In genomic region chr9:65535789-65536469, GRCm38 (mm10) we compare ENCODE assay signal across 13 mouse cellular contexts. TPM values are rescaled to one million over a fixed set of nuclear protein-coding genes. Genes with fewer than 3 reads are reported as not detected.
A peak's percentile ranks its signal among the peaks of the same experiment; 100 is the strongest.
DNase-seq lines count a peak whose midpoint lies in the region; ATAC-seq and TF ChIP-seq lines count a peak whose summit lies in the region.
"Had no signal": no experiment of that assay in that cellular context is flagged by ENCODE, and none has a peak within 500 bp of the region (broad histone marks: within the 10 kb centered on the region; RNA-seq: fewer than 3 reads in every experiment).

No protein-coding gene starts in this region.

- H3K27ac ChIP-seq in lung, postnatal 0 days (ENCODE audit: low read length): no peak overlapping the region
- H3K27ac ChIP-seq in bone marrow, adult 2 months (ENCODE audit: control insufficient read depth, insufficient read depth, low read depth, low read length, poor library complexity): peak overlapping the region; percentile 92
- H3K27ac ChIP-seq in macrophage: peak overlapping the region; percentile 97
- H3K27ac ChIP-seq: embryonic facial prominence, embryonic 15.5 days; midbrain, embryonic 13.5 days had no signal

- no peak overlapping the region for H3K4me2 ChIP-seq in lung, postnatal 0 days (replicated peaks; ENCODE audit: low read depth, low read length)
- H3K4me2 ChIP-seq: embryonic facial prominence, embryonic 15.5 days; heart, embryonic 15.5 days; midbrain, embryonic 13.5 days had no signal

- H3K4me1 ChIP-seq in lung, postnatal 0 days (ENCODE audit: insufficient read depth, low read depth, low read length): no peaks in the 10 kb centered on the region
- peaks cover 15% of the 10 kb centered on the region for H3K4me1 ChIP-seq in bone marrow, adult 2 months (ENCODE audit: control insufficient read depth, insufficient read depth, low read length)
- H3K4me1 ChIP-seq: heart, embryonic 15.5 days; midbrain, embryonic 13.5 days had no signal

- 72% methylated on average over 9 of the region's 11 CpGs for WGBS in lung, postnatal 0 days
- WGBS in bone marrow, adult 2 months: 31% methylated on average over 11 of the region's 11 CpGs
- 33% methylated on average over 6 of the region's 11 CpGs for WGBS in macrophage (ENCODE audit: missing documents)

- TF ChIP-seq POLR2A in bone marrow, adult 2 months (IDR thresholded peaks at IDR 0.05; ENCODE audit: borderline replicate concordance, control insufficient read depth, low read depth, low read length): no peak

- no peak for TF ChIP-seq CTCF in lung, postnatal 0 days (IDR thresholded peaks at IDR 0.05)
- no peak for TF ChIP-seq CTCF in bone marrow, adult 2 months (IDR thresholded peaks at IDR 0.05; ENCODE audit: control insufficient read depth, insufficient read depth, low read length)

- no peak overlapping the region for H3K4me3 ChIP-seq in lung, postnatal 0 days (ENCODE audit: low read depth, low read length)
- H3K4me3 ChIP-seq in bone marrow, adult 2 months (replicated peaks; ENCODE audit: control insufficient read depth, low read depth, low read length): no peak overlapping the region
- H3K4me3 ChIP-seq in macrophage (ENCODE audit: inconsistent target): no peak overlapping the region
- H3K4me3 ChIP-seq: embryonic facial prominence, embryonic 15.5 days; heart, embryonic 15.5 days; midbrain, embryonic 13.5 days had no signal

- H3K79me2 ChIP-seq in macrophage (ENCODE audit: inconsistent target): no peaks in the 10 kb centered on the region; the same call in 1 of the 2 replicates

- no peaks in the 10 kb centered on the region for H3K27me3 ChIP-seq in lung, postnatal 0 days (replicated peaks; ENCODE audit: insufficient read depth, low read length)
- H3K27me3 ChIP-seq: embryonic facial prominence, embryonic 15.5 days; heart, embryonic 15.5 days; midbrain, embryonic 13.5 days had no signal

- TF ChIP-seq EP300 in lung, postnatal 0 days (IDR thresholded peaks at IDR 0.05): no peak

- peak; percentile 42 for DNase-seq in lung, postnatal 0 days (ENCODE audit: low spot score)
- no peak for DNase-seq in lung, postnatal 14 days
- peak; percentile 47 for DNase-seq in thymus, postnatal 14 days
- no peak for DNase-seq in ovary, postnatal 36 days (ENCODE audit: low spot score)
- DNase-seq in adrenal gland, adult (ENCODE audit: inconsistent age in 2 of 2, low spot score in 1 of 2): no peak
- DNase-seq: cerebellum, adult 11-12 months; kidney, adult 11 months had no signal

- H3K36me3 ChIP-seq in lung, postnatal 0 days (ENCODE audit: insufficient read depth, low read length): no peaks in the 10 kb centered on the region
- H3K36me3 ChIP-seq in macrophage (ENCODE audit: inconsistent target): no peaks in the 10 kb centered on the region
- H3K36me3 ChIP-seq: embryonic facial prominence, embryonic 15.5 days; heart, embryonic 15.5 days; midbrain, embryonic 13.5 days had no signal

- ATAC-seq in lung, postnatal 0 days: no peak
- no peak for ATAC-seq in cerebellum, adult (ENCODE audit: insufficient number of reproducible peaks, low FRiP score, low TSS enrichment)
- ATAC-seq: midbrain, embryonic 13.5 days had no signal

- no peak overlapping the region for H3K9ac ChIP-seq in lung, postnatal 0 days (replicated peaks; ENCODE audit: low read depth)
- H3K9ac ChIP-seq: embryonic facial prominence, embryonic 15.5 days; heart, embryonic 15.5 days; midbrain, embryonic 13.5 days had no signal

- no peaks in the 10 kb centered on the region for H3K9me3 ChIP-seq in lung, postnatal 0 days (ENCODE audit: low read length)
- H3K9me3 ChIP-seq: embryonic facial prominence, embryonic 15.5 days; heart, embryonic 15.5 days; midbrain, embryonic 13.5 days had no signal

RNA-seq across cellular contexts. Expression of gene Ankdd1a, which starts 15.9 kb away (rescaled TPM):
- not detected in 2 replicates for polyA plus RNA-seq in lung, postnatal 0 days (2015; fragmentation: Nextera tagmentation; extraction: Ambion mirVana)
- 1.2 TPM in 1 of 2 replicates, not detected in the other for polyA plus RNA-seq in bone marrow, adult 2 months (2011; ENCODE audit: insufficient read depth, insufficient read length, low replicate concordance, missing spikeins)
- total RNA-seq in macrophage (2018; cell fraction: chromatin; rRNA removed): 10 to 100 TPM in 10 of 26 experiments, 1 to 10 TPM in 16; 2.1 to 25.4 (median 7.0) TPM
- under 1 TPM in 16 of 26 experiments, not detected in 10; 0.07 to 0.44 (median 0.15) TPM for total RNA-seq in macrophage (2018; cell fraction: cytosol; rRNA removed)
- 10 to 100 TPM in 2 of 26 experiments, 1 to 10 TPM in 21, under 1 TPM in 3; 0.52 to 18.4 (median 2.1) TPM for total RNA-seq in macrophage (2018; cell fraction: nucleus; rRNA removed)
- 0.13 TPM in 1 of 3 replicates, not detected in the others for polyA plus RNA-seq in macrophage (2018)
- polyA plus RNA-seq: heart, embryonic 15.5 days had no signal

RNA-seq across cellular contexts. Expression of gene Plekho2, which starts 43.9 kb away (rescaled TPM):
- polyA plus RNA-seq in lung, postnatal 0 days (2015; fragmentation: Nextera tagmentation; extraction: Ambion mirVana): 20.3 and 21.1 TPM in 2 replicates
- polyA plus RNA-seq in bone marrow, adult 2 months (2011; ENCODE audit: insufficient read depth, insufficient read length, low replicate concordance, missing spikeins): 25.7 and 55.0 TPM in 2 replicates
- 1,000 to 10,000 TPM in 1 of 26 experiments, 100 to 1,000 TPM in 25; 183 to 1,124 (median 419) TPM for total RNA-seq in macrophage (2018; cell fraction: chromatin; rRNA removed)
- total RNA-seq in macrophage (2018; cell fraction: cytosol; rRNA removed): 100 to 1,000 TPM; 261 to 438 (median 317) TPM
- 1,000 to 10,000 TPM in 2 of 26 experiments, 100 to 1,000 TPM in 24; 284 to 1,133 (median 407) TPM for total RNA-seq in macrophage (2018; cell fraction: nucleus; rRNA removed)
- polyA plus RNA-seq in macrophage (2018): 195 to 316 TPM (median 234 TPM) in 3 replicates

RNA-seq across cellular contexts. Expression of gene Pif1, which starts 51.0 kb away (rescaled TPM):
- 0.56 and 0.87 TPM in 2 replicates for polyA plus RNA-seq in lung, postnatal 0 days (2015; fragmentation: Nextera tagmentation; extraction: Ambion mirVana)
- polyA plus RNA-seq in bone marrow, adult 2 months (2011; ENCODE audit: insufficient read depth, insufficient read length, low replicate concordance, missing spikeins): 16.5 and 29.8 TPM in 2 replicates
- 1 to 10 TPM in 14 of 26 experiments, under 1 TPM in 3, not detected in 9; 0.42 to 7.2 (median 1.2) TPM for total RNA-seq in macrophage (2018; cell fraction: chromatin; rRNA removed)
- total RNA-seq in macrophage (2018; cell fraction: cytosol; rRNA removed): 1 to 10 TPM in 1 of 26 experiments, under 1 TPM in 19, not detected in 6; 0.03 to 1.3 (median 0.27) TPM
- total RNA-seq in macrophage (2018; cell fraction: nucleus; rRNA removed): 1 to 10 TPM in 5 of 26 experiments, under 1 TPM in 17, not detected in 4; 0.12 to 3.1 (median 0.45) TPM
- polyA plus RNA-seq in macrophage (2018): 0.51 to 0.53 TPM in 2 of 3 replicates, not detected in the other

Comparison
In these comparisons a context has a peak if more than half of its experiments do, and no peak if none do; other contexts are left out.
1. DNase-seq: peak in lung, postnatal 0 days (single experiment) and thymus, postnatal 14 days (single experiment); none in lung, postnatal 14 days (single experiment), ovary, postnatal 36 days (single experiment) and adrenal gland, adult (0 of 2).